Mouse (Mus musculus) lung, postnatal 14 days (tissue): ENCODE measurements around the gene Golm1.

Experiments
- DNase-seq: peaks from one replicate; pipeline ENCODE4 v3.0.0; 2021

Golm1 gene

DNA sequence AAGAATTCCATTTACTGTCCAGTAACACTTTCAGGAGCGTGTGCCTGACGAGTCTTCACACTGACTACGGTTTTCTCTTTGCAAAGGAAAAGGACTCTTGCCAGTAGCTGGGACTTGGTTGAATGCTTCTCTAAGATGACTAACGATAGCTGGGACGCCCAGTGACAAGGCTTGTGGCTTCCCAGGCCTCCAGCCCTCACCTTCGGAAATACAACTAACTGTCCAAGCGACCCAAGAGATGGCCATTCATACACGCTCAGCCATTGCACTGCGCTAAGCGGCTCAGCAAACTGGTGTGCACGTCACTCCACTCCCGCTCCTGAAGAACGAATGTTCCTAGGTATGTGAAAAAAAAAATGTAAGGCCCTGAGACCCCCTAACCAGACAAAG lies 855 bp downstream of the Golm1 start:
- DNase-seq, result no peak

DNA sequence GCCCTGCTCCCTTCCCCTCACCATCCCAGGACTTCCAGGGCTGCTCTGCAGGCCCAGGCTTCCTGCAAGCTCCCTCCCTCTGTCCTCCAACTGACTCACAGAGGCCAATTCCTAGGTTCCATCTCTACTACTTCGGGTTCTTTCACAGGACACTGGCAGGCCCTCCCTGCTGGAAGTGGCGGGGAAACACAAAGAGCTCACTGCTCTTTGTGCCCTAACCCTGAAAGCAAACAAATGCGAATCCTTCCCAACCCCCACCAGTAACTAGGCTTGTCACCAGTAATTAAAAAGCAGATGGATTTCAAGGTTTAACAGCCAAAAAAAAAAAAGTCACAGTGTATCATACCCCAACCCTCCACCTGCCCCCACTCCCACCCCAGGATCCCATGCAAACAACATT lies 1.4 kb downstream of the Golm1 start:
- no peak for DNase-seq

DNA sequence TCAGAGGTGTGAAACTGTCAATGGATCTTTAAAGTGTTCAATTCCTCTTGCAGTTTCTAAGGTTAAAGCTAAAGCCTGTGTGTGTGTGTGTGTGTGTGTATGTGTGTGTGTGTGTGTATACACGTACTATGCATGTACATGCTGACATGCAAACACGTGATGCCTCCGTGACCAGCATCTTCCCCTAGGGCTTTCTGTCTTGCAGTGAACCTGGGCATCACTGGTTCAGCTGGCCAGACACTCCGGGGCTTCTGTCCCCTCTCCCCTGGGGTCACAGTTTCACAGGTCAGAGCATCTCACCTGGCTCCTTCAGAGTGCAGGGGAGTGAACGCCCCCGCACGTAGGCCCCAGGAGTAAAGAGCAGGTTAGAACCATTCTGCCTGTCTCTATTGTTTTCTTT lies 2.0 kb downstream of the Golm1 start:
- no peak for DNase-seq

DNA sequence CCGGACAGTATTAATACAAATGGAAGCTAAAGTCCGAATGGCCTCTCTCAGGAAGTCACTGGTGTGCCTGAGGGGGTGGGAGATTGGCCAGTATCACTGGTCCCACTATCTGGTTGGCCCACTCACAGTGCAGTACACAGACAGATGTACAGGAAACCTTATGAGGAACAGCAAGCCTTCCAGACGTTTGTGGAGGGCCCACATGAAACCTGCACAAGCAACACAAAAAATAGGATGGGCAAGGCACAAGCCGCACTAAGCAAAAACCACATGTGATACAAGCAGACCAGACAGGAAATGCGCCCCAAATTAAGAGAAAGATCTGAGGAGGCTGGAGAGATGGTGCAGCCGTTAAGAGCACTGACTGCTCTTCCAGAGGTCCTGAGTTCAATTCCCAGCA lies 3.4 kb downstream of the Golm1 start:
- no peak for DNase-seq

DNA sequence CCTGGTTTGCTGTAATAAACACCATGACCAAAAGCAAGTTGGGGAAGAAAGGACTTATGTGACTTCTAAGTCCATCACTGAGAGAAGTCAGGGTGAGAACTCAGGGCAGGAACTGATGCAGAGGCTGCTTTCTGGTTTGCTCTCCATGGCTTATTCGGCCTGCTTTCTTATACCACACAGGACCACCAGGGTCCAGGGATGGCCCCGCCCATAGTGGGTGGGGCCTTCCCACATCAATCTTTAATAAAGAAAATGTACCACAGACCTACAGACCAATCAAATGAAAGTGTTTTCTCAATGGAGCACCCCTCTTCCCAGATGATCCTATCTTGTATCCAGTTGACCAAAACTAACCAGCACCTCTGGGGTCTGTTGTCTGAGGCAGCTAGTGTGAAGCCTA lies 4.1 kb downstream of the Golm1 start:
- no peak for DNase-seq

DNA sequence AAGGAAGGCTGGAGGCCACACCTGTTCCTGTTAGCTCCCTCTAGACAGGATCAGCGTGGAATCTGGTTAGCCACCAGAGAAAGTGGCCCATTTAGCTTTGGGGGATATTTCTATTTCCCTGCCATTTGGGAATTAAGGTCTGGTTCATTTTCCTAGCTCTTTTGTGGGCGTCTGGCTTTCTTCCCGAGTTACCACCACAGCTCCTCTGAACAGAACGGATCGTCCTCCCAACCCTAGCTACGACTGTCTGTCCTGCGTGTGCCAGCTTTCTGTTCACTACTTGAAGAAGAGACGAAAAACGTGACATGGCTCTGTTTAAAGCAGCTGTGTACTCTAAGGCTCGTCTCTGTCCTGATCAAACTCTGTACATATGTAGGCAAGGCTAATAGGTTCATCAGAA lies 5.7 kb downstream of the Golm1 start:
- DNase-seq, result no peak

DNA sequence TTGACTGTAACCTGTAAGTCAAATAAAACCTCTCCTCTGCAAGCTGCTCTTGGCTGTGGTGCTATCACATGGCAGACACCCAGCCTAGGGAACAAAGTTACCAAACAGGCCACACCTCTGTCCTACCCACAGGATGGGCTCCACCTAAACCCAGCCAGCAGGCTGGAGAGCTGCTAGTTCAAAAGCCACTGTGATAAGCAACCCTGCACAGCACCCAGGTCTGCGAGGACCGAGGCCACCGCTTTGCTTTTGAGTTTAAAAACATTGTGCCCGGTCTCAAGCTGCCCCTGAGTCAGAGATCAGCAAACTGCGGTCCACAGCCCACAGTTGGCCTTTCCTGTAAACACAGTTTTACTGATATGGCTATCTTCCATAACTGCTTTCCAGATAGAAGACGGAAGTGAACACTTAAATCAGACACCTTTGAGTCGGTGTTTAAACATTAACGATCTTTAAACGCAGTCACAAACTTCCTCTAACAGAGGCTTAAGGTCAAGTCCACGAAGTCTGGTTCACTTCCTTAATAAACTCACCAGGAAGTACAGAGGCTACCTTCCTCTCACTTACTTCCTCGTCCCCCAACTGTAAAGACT lies 7.0 kb downstream of the Golm1 start:
- DNase-seq, result peak; percentile 57

DNA sequence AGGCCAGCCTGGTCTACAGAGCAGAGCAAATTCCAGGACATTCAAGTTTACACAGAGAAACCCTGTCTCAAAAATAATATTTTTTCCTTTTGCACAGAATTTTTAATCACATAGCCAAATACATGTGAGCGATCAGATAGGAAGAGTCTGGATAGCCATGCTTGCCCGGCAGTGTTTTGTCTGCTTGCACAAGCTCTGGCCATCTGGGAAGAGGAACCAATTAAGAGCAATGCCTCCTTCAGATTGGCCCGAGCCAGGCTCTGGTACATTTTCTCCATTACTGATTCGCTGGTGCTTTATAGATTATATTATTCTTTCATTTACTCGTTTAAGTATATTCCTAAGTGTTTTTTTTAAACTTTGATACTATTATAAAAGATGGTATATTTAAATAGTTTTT lies 7.8 kb downstream of the Golm1 start:
- no peak for DNase-seq

DNA sequence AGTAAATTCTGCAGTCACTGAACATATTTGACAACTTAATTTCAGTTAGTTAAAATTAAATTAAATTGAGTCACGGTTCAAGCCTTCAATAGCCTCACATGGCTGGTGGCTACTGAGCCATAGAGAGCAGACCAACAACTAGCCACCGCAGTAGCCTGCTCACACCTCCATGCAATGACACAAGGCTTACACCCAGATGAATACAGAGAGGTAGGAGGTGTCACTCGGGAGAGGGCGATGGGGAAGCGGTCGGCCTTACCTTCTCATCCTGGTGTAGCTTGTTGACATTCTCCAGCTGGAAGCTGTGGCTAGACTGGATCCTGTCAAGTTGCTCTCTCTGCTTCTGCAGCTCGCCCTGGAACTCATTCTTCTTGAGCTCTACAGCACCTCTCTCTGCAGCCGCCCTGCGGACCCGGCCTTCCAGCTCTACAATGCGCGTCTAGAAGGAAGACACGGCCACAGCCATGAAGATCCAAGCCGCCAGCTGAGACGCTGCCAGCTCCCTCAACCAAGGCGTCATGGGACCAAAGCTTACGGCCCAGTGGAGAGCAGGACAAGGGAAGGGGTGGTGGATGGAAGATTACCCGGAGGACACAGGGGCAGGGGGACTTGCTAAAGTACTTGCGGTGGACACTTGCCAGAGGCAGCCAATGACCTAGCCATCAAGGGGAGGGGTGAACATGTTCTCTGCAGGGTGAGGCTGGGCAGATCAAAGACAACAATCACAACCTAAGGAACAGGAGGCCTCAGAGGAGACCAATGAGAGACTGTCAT lies 11.5 kb downstream of the Golm1 start:
- no peak for DNase-seq

DNA sequence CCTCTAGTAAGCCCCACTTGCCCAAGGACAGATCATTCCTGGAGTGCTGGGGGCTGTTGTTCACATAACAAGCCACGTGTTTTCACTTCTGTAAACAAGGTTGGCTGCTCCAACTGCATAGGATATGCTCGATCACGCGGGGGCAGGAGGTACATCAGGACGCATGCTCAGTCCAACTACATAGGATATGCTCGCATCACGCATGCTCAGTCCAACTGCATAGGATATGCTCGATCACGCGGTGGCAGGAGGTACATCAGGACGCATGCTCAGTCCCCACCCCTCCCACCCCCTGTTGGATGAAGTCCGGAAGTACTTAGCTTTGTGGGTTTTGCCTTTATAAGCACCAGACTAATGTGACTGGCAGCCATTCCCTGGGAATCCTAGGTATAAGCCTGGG lies 13.6 kb downstream of the Golm1 start:
- DNase-seq, result no peak

DNA sequence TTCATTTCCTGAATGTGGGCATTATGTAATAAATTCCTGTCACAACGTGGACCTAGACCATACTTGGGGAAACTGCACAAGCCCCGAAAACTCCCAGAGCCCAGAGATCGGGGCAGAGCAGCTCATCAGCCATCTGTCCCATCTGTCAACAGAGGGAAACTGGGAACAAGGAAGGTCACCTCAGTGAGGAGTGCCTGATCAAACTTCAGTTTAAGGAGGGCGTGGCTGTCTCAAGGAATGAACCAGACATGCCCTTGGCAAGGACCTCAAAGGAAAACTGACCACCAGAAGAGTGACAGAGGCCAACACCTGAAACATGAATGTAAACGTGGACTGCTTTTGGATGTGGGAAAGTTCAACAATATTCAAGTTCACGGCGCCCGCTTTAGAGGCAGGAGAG lies 14.2 kb downstream of the Golm1 start:
- DNase-seq, result no peak

DNA sequence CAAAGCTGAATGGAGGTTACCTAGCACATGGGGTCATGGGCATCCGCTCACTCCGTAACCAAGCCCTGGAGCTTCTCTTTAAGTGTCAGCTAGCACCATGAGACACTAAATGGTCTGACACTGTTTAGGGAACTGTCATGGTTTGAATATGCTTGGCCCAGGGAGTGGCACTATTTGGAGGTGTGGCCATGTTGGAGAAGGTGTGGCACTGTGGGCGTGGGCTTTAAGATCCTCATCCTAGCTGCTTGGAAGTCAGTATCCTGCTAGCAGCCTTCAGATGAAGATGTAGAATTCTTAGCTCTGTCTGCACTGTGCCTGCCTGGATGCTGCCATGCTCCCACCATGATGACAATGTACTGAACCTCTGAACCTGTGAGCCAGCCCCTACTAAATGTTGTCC lies 15.2 kb downstream of the Golm1 start:
- DNase-seq, result no peak

DNA sequence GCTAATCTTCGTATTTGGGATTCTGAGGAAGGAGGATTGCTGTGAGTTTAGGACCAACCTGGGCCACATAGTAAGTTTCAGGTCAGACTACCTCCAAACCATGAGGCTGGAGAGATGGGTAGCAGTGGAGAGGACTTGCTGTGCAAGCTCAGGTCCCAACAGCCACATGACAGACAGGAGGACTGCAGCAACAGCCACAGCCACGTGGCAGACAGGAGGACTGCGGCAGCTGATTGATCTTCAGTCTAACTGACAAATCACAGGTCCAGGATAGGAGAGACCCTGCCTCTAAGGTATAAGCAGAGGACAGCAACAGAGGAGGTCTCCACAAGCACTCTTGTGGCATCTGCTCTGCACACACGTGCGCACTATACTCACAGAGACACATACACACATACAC lies 17.8 kb downstream of the Golm1 start:
- no peak for DNase-seq

DNA sequence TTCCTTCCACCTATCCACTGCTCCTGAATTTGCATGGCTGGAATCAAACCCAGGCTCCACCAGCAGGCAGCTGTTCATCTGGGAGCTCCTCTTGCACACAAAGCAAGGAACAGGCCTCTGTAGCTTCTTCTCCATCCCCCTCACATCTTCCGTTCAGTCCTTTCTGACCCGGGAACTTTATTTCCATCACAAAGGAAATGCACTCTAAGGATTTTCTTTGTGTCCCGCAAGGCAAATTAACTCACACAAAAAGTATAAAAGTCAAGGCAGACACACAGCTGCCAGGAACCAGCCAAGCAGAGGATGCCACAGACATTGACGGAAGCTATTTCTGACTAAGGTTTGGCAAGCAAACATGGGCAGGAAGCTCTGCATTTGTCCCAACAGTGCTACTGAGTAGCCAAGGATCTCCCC lies 18.6 kb downstream of the Golm1 start:
- DNase-seq, result peak; percentile 14

DNA sequence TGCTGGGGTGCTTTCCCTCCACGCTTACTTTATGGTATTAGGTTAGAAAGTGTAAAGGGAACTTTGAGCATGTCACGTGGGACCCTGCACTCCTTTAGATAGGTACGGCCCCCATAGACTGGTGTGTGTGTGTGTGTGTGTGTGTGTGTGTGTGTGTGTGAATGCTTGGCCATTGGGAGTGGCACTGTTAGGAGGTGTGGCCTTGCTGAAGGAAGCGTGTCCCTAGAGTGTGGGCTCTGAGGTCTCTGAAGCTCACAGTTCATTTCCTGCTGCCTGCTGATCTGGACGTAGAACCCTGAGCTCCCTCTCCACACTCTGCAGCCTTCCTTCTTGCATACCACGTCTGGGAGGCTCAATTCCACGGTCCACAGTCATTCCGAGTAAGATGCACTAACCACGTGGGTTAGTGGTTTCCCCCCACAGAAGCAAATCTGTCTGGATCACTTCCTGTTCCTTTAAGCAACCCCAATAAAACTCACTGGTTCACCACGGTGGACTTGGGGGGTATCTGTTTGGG lies 19.2 kb downstream of the Golm1 start:
- peak; percentile 20 for DNase-seq

DNA sequence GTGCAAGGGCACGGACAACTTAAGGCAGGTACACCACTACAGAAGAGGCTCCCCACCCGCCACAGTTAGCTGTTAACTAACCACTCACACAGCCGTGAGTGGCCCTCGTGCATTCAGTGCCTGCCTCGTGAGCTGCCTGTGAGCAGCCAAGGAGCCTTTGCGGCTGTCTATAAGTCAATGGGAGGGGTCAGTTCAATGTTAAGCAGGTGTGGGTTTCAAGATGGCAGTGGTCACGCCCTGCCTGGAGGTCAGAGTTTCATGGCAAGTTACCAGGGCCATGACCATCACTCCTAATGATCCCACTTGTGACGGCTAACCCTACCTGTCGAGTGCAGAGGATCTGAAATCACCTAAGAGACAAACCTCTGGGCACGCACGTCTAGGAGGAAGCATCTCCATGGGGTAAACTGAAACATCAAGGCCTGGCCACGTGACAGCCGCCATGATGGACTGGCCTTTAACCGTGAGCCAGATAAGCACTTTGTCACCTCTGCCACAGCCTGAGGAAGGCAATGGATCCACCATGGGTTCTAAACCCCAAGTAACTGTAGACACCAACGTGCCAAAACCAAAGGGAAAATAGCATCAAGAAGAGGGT lies 19.8 kb downstream of the Golm1 start:
- DNase-seq, result no peak

DNA sequence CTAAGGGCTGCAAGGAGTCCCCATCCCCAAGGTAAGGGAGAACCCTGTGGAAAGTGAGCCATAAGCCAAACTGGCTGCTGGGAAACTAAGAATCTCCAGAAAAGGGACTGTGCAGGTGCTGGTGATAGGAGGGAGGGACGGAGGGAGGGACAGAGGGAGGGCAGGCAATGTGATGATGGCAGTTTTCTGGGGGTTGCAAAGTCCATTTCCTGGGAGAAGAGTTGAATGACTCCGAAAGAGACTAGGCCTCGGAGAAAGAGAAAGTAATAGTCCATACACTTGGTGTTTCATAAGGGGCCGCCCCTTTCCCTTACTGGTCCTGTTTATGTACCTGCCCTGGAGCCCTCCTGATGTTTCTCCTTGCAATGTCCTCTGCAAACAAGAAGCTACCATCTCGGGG lies 21.1 kb downstream of the Golm1 start:
- DNase-seq, result no peak

DNA sequence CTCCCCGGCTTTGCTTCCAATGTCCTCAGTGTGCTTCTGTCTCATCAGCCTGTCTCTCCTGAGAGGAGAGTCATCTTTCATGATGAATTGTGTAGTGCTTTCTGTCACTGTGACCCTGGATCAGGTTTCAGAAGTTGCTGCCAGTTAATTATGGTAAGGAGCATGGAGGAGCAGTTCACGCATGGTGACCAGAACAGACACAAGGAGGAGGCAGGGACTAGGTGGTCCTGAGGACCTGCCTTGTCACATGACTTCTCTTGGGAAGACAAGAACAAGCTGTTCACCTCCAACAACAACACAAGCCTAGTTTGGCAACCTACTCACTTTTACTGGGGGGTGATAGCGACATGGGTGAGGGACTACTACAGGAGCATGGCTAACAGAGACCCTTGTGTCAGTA lies 22.5 kb downstream of the Golm1 start:
- no peak for DNase-seq

DNA sequence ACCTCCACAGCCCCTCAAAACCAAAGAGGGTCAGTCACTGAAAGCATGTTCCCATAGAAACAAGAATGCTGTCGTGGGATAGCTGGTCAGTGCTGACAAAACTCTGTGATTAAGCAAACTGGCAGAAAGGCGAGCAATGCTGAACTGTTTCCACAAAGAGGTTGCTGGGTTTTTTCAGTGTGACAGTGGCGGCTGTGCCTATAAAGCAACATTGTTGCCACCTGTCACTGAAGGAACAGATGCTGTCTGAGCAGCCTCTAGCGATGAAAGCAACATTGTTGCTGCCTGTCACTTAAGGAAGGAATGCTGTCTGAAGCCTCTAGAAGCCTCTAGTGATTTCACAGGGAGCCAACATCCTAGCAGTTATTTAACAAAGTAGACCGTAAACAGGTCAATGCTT lies 23.0 kb downstream of the Golm1 start:
- DNase-seq, result no peak

DNA sequence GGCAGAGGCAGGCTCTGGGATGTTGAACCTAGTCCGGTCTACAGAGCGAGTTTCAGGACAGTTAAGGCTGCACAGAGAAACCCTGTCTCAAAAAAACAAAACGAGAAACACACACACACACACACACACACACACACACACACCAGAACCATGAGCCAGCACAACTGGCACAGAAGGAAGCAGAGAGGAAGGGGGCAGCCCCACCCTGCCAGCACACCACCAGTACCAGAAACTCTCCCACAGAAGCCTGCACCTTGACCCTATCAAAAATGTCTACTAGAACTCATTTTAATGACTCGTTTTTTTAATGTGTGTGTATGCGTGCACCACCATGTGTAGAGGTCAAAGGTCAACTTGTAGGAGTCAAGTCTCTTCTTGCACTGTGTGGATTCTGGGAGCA lies 25.8 kb downstream of the Golm1 start:
- no peak for DNase-seq

DNA sequence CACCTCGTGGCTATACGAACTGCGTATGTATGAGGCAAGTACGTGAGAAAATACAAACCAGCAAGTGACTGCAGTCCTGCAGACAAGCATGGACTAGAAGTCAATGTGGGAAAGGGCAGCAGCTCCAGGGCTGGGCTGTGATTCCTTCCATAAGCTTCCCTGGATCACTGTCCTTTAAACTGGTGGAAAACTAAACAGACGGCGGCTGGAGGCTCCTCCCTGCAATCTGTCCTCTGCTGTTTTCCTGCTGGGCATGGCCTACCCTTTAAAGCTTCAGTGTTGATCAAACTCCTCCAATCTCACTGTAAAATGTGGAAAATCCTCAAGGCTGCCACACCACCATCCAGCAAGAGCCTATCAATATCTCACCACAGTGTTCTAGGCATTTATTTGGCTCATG lies 27.0 kb downstream of the Golm1 start:
- no peak for DNase-seq

DNA sequence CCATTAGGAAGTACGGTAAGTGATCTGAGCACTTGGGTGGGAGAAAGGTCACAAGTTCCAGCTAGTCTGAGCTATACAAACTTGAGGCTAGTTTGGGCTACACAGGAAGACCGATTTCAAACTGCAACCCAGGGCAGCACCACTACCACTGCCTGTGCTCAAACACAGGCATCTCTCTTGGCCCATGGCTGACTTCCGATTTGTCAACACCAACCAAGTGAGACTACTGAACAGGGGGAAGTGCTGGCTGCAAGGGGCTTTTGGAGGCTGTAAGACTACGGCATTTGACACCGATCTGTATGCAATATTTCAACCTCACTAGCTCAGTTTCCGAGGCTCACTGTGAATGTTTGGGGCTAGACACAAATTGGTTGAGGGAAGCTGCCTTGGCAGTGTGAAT lies 28.1 kb downstream of the Golm1 start:
- no peak for DNase-seq

DNA sequence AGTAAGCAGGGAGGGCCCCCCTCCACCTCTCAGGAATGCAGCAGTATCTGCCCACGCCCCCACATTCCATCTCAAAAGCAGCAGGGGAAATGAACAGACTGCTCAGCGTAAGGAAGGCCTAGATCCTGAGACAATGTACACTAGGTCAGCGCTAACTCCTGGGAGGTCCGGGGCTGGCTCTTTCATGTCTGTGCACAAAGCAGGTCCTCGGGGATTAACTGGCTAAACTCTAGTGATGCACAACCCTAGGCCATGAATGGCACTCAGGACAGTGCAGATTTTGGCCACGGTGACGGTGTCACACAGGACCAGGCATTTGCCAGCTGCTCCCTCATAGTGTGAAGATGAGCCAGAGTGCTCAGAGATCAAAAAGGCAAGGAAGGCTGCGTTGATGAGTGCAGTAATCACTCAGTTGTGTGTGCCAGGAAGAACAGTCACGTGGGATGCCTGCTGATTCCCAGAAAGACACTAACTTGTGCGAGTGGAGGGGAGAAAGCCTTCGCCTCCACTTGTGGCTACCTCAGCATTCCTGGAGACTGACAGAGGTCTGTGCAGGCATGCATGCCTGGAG lies 28.9 kb downstream of the Golm1 start:
- no peak for DNase-seq

DNA sequence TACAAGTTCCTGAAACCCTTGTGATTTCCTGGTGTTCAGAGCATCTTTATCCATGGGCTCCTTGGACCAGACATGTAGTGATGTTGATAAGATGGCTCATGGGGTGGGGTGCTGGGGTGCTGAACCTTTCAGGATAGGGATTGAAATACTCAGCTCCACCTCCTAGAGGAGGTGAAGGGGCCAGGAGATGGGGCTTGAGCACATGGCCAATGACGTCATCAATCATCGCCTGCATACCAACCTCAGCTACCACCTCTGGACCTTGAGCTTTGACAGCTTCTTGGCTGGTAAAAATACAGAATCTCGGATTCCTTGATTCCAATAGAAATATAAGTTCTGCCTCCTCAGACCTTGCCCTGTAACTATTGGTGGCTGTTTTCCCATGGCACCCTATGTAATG lies 30.1 kb downstream of the Golm1 start:
- DNase-seq, result no peak
